Mouse (Mus musculus) heart, adult 9 months (tissue): ENCODE results near the gene Acsl1.

Experiments used
- DNase-seq, 2 experiments: peaks; one replicate each; pipeline ENCODE4 v3.0.0; 2022; ENCODE audit warnings: low spot score in 2 of 2

Acsl1 gene

GRCm38 (mm10) chr8:46475404-46475803, 4.6 kb downstream of the Acsl1 start:
- no peak for DNase-seq

GRCm38 (mm10) chr8:46475942-46476341, 5.1 kb downstream of the Acsl1 start:
- DNase-seq = no peak

GRCm38 (mm10) chr8:46477747-46478458, 7.1 kb downstream of the Acsl1 start:
- DNase-seq = no peak

GRCm38 (mm10) chr8:46478783-46479182, 7.9 kb downstream of the Acsl1 start:
- no peak for DNase-seq

- peak in 1 of 2 experiments; percentile 1 for DNase-seq
These were observed 9.1 kb downstream of the Acsl1 start for GRCm38 (mm10) chr8:46479794-46480532.

- peak; percentile 0 to 1 for DNase-seq
These were observed 9.7 kb downstream of the Acsl1 start for GRCm38 (mm10) chr8:46480533-46480900.

- DNase-seq = no peak
These were observed 11.9 kb downstream of the Acsl1 start for GRCm38 (mm10) chr8:46482771-46483170.

GRCm38 (mm10) chr8:46483247-46483646, 12.4 kb downstream of the Acsl1 start:
- no peak for DNase-seq

GRCm38 (mm10) chr8:46484077-46484476, 13.2 kb downstream of the Acsl1 start:
- no peak for DNase-seq

- DNase-seq = no peak
These were observed 14.2 kb downstream of the Acsl1 start for GRCm38 (mm10) chr8:46484931-46485463.

GRCm38 (mm10) chr8:46488085-46488561, 17.3 kb downstream of the Acsl1 start:
- no peak for DNase-seq

GRCm38 (mm10) chr8:46489196-46489595, 18.4 kb downstream of the Acsl1 start:
- no peak for DNase-seq

GRCm38 (mm10) chr8:46490250-46490649, 19.4 kb downstream of the Acsl1 start:
- DNase-seq = no peak

GRCm38 (mm10) chr8:46490821-46491220, 20.0 kb downstream of the Acsl1 start:
- peak; percentile 77 to 81 for DNase-seq

- no peak for DNase-seq
These were observed 22.8 kb downstream of the Acsl1 start for GRCm38 (mm10) chr8:46493495-46494170.

GRCm38 (mm10) chr8:46496852-46497251, 26.0 kb downstream of the Acsl1 start:
- no peak for DNase-seq

GRCm38 (mm10) chr8:46497314-46498011, 26.6 kb downstream of the Acsl1 start:
- no peak for DNase-seq

- DNase-seq = no peak
These were observed 28.7 kb downstream of the Acsl1 start for GRCm38 (mm10) chr8:46499376-46500061.

- DNase-seq = no peak
These were observed 31.7 kb downstream of the Acsl1 start for GRCm38 (mm10) chr8:46502333-46503071.

- DNase-seq = no peak
These were observed 32.3 kb downstream of the Acsl1 start for GRCm38 (mm10) chr8:46503072-46503695.
